Mouse (Mus musculus) Patski (cell line): ENCODE measurements around the gene Cyth2. TPM values are rescaled to one million over a fixed set of nuclear protein-coding genes. Genes with fewer than 3 reads are reported as not detected.

Source experiments
- ATAC-seq: fragments of 100-300 bp; one replicate; pipeline ENCODE4 v1.8.0; 2021
- CTCF ChIA-PET: fragments of 350-600 bp; sonication (Branson Sonifier 250); formaldehyde crosslinking; loops from one replicate; lab custom pipeline; 2022; ENCODE audit warnings: inconsistent platforms; lab: Charles Lee
- POLR2A ChIA-PET: fragments of 350-600 bp; sonication (Branson Sonifier 250); formaldehyde crosslinking; loops from one replicate; lab custom pipeline; 2022; ENCODE audit warnings: antibody characterized with exemption, inconsistent platforms; lab: Charles Lee
- DNase-seq: peaks from one replicate; pipeline ENCODE4 v3.0.0-alpha.2; 2011; ENCODE audit warnings: low read depth, low spot score
- H3K27me3 ChIP-seq: fragments of 371-371 bp; one replicate; pipeline ENCODE4 v1.5.1; 2021
- CTCF ChIP-seq: fragments of 100-300 bp; IDR thresholded peaks from one replicate; pipeline ENCODE4 v1.5.1; 2021
- in situ Hi-C: fragments of 300-500 bp; cut with MboI; formaldehyde crosslinking; loops from 3 replicates; pipeline ENCODE4 v1.11.1; 2018; ENCODE audit warnings: low pct_unique_long_range_greater_than_20kb, mixed read lengths
- polyA plus RNA-seq: library from polyadenylated mRNA; unstranded; gene quantifications from one replicate; pipeline ENCODE4 v1.2.3, GENCODE M21; 2021

Gene Cyth2
- polyA plus RNA-seq, 1 experiment from 2014 or later, result 149 TPM

- no peak for TF ChIP-seq CTCF
- H3K27me3 ChIP-seq, result no peaks in the 10 kb centered on the region
- in situ Hi-C loops, result no loop called here
- ChIA-PET CTCF (interaction anchor here (0.7 to 1.6 kb wide), 3 partner anchors 13 to 75 kb away, joined by 3 to 4 read pairs (median 3); no protein-coding TSS in a partner anchor), POLR2A (interaction anchor here (1.1 to 1.5 kb wide), 2 partner anchors 58 to 213 kb away, joined by 3 read pairs; no protein-coding TSS in a partner anchor)
- DNase-seq (no peak), ATAC-seq (no peak)
Observed at GRCm38 (mm10) chr7:45814841-45815240, 460 bp upstream of the Cyth2 start.

GRCm38 (mm10) chr7:45812921-45813320 lies 1.5 kb downstream of the Cyth2 start:
- ATAC-seq (no peak), DNase-seq (no peak)
- TF ChIP-seq CTCF, result no peak
- H3K27me3 ChIP-seq, result no peaks in the 10 kb centered on the region
- in situ Hi-C loops, result no loop called here
- CTCF ChIA-PET, result interaction anchor here (0.9 kb wide), 1 partner anchor 11 kb away, joined by 3 read pairs; no protein-coding TSS in a partner anchor
- POLR2A ChIA-PET, result no interaction called here

GRCm38 (mm10) chr7:45809276-45810075 lies 4.9 kb downstream of the Cyth2 start:
- in situ Hi-C loops, result loop anchor here (5.0 kb wide), 1 partner anchor 123 kb away; no protein-coding TSS in a partner anchor
- no peak for TF ChIP-seq CTCF
- DNase-seq (no peak), ATAC-seq (no peak)
- ChIA-PET CTCF (no interaction called here), POLR2A (no interaction called here)
- no peaks in the 10 kb centered on the region for H3K27me3 ChIP-seq

- no peak for TF ChIP-seq CTCF
- ATAC-seq, result no peak
- ChIA-PET CTCF (no interaction called here), POLR2A (no interaction called here)
- no peak for DNase-seq
- in situ Hi-C loops, result loop anchor here (5.0 kb wide), 1 partner anchor 124 kb away; no protein-coding TSS in a partner anchor
- H3K27me3 ChIP-seq, result no peaks in the 10 kb centered on the region
Observed at GRCm38 (mm10) chr7:45808471-45808870, 5.9 kb downstream of the Cyth2 start.

- no peaks in the 10 kb centered on the region for H3K27me3 ChIP-seq
- POLR2A ChIA-PET, result interaction anchor here (0.7 kb wide), 1 partner anchor 36 kb away, joined by 3 read pairs; no protein-coding TSS in a partner anchor
- ATAC-seq (no peak), DNase-seq (no peak)
- in situ Hi-C loops, result loop anchor here (5.0 kb wide), 1 partner anchor 126 kb away; no protein-coding TSS in a partner anchor
- TF ChIP-seq CTCF, result no peak
- CTCF ChIA-PET, result no interaction called here
Observed at GRCm38 (mm10) chr7:45805941-45806340, 8.4 kb downstream of the Cyth2 start.

GRCm38 (mm10) chr7:45802551-45802950 lies 11.8 kb downstream of the Cyth2 start:
- H3K27me3 ChIP-seq, result no peaks in the 10 kb centered on the region
- ATAC-seq, result peak; percentile 51
- CTCF ChIA-PET, result interaction anchor here (0.7 to 4.4 kb wide), 11 partner anchors 13 to 214 kb away, joined by 3 to 39 read pairs (median 7); partner anchors contain the start of gene Kdelr1
- in situ Hi-C loops, result loop anchor here (5.0 kb wide), 1 partner anchor 65 kb away; no protein-coding TSS in a partner anchor
- no peak for TF ChIP-seq CTCF
- POLR2A ChIA-PET, result no interaction called here
- DNase-seq, result no peak

- in situ Hi-C loops, result loop anchor here (5.0 kb wide), 1 partner anchor 64 kb away; no protein-coding TSS in a partner anchor
- peak; percentile 51 for DNase-seq
- CTCF ChIA-PET, result interaction anchor here (0.6 to 4.4 kb wide), 26 partner anchors 9 to 213 kb away, joined by 3 to 39 read pairs (median 4); partner anchors contain the start of genes Cyth2, Sphk2 and Sult2b1
- POLR2A ChIA-PET, result interaction anchor here (0.7 to 1.5 kb wide), 3 partner anchors 20 to 71 kb away, joined by 3 to 5 read pairs (median 4); partner anchors contain the start of gene Kdelr1
- no peak for TF ChIP-seq CTCF
- H3K27me3 ChIP-seq, result no peaks in the 10 kb centered on the region
- peak; percentile 36 for ATAC-seq
Observed at GRCm38 (mm10) chr7:45801348-45801747, 13.0 kb downstream of the Cyth2 start.

- ATAC-seq (no peak), DNase-seq (no peak)
- no peak for TF ChIP-seq CTCF
- in situ Hi-C loops, result loop anchor here (5.0 kb wide), 1 partner anchor 63 kb away; no protein-coding TSS in a partner anchor
- no peaks in the 10 kb centered on the region for H3K27me3 ChIP-seq
- CTCF ChIA-PET, result interaction anchor here (1.0 to 4.4 kb wide), 19 partner anchors 8 to 212 kb away, joined by 3 to 39 read pairs (median 4); partner anchors contain the start of gene Sphk2
- POLR2A ChIA-PET, result interaction anchor here (0.7 to 1.5 kb wide), 5 partner anchors 11 to 72 kb away, joined by 3 to 5 read pairs (median 4); partner anchors contain the start of gene Kdelr1
Observed at GRCm38 (mm10) chr7:45800546-45801204, 13.7 kb downstream of the Cyth2 start.

- ATAC-seq, result no peak
Observed at GRCm38 (mm10) chr7:45800001-45800400, 14.4 kb downstream of the Cyth2 start.

More at GRCm38 (mm10) chr7:45800001-45800400, 14.4 kb downstream of the Cyth2 start:
- no peak for TF ChIP-seq CTCF
- H3K27me3 ChIP-seq, result no peaks in the 10 kb centered on the region
- in situ Hi-C loops, result loop anchor here (5.0 kb wide), 1 partner anchor 63 kb away; no protein-coding TSS in a partner anchor
- DNase-seq, result no peak
- ChIA-PET POLR2A (interaction anchor here (1.2 to 1.5 kb wide), 3 partner anchors 12 to 73 kb away, joined by 3 to 5 read pairs (median 4); partner anchors contain the start of gene Kdelr1), CTCF (interaction anchor here (1.9 to 4.4 kb wide), 3 partner anchors 58 to 82 kb away, joined by 8 to 39 read pairs (median 28); partner anchors contain the start of gene Sphk2)
